Mouse (Mus musculus) C2C12 (cell line): ENCODE results near the gene Gm21885. TPM values are rescaled to one million over a fixed set of nuclear protein-coding genes. Genes with fewer than 3 reads are reported as not detected.

Experiments used
- H3K27me3 ChIP-seq: one replicate; pipeline ENCODE4 v1.6.1; 2011; ENCODE audit not compliant: control insufficient read depth, insufficient read depth, insufficient read length
- H3K36me3 ChIP-seq: one replicate; pipeline ENCODE4 v1.6.1; 2011; ENCODE audit not compliant: control insufficient read depth, insufficient read depth
- H3K4me3 ChIP-seq: one replicate; pipeline ENCODE4 v1.5.1; 2011; ENCODE audit warnings: mild to moderate bottlenecking, control low read depth; ENCODE audit not compliant: poor library complexity, insufficient read depth, severe bottlenecking
- H3K79me2 ChIP-seq: one replicate; pipeline ENCODE4 v1.6.1; 2011; ENCODE audit not compliant: control insufficient read depth, insufficient read depth
- H3K79me3 ChIP-seq: one replicate; pipeline ENCODE4 v1.6.1; 2011; ENCODE audit warnings: low read depth, control low read depth
- H3ac ChIP-seq: one replicate; pipeline ENCODE3; 2011; ENCODE audit warnings: low read depth; ENCODE audit not compliant: control insufficient read depth, insufficient read length
- CEBPB ChIP-seq: IDR thresholded peaks from one replicate; pipeline ENCODE4 v1.6.1; 2011; ENCODE audit warnings: low read depth, mild to moderate bottlenecking, control low read depth, moderate library complexity
- CTCF ChIP-seq: IDR thresholded peaks from one replicate; pipeline ENCODE4 v1.5.1; 2011; ENCODE audit not compliant: control insufficient read depth, insufficient read depth, insufficient read length
- FOSL1 ChIP-seq: IDR thresholded peaks from one replicate; pipeline ENCODE4 v1.8.0; 2011; ENCODE audit warnings: mild to moderate bottlenecking, low read length; ENCODE audit not compliant: poor library complexity, insufficient read depth, severe bottlenecking
- MAX ChIP-seq: IDR thresholded peaks from one replicate; pipeline ENCODE4 v1.6.1; 2011; ENCODE audit warnings: mild to moderate bottlenecking, control low read depth
- MYOD1 ChIP-seq: IDR thresholded peaks from one replicate; pipeline ENCODE4 v1.6.1; 2011; ENCODE audit warnings: low read depth; ENCODE audit not compliant: control insufficient read depth, insufficient read length
- MYOG ChIP-seq: IDR thresholded peaks from one replicate; pipeline ENCODE4 v1.6.1; 2011; ENCODE audit not compliant: control insufficient read depth, insufficient read length; ENCODE audit errors: extremely low read depth
- USF1 ChIP-seq: IDR thresholded peaks from one replicate; pipeline ENCODE4 v1.6.1; 2011; ENCODE audit warnings: low read depth, mild to moderate bottlenecking, control low read depth, moderate library complexity
- polyA plus RNA-seq: library from polyadenylated mRNA; unstranded; fragments of >200 nt; fragmentation: generic; extraction: Trizol; gene quantifications from one replicate; pipeline ENCODE4 v1.2.1, GENCODE M21; 2012; ENCODE audit warnings: missing spikeins

The Gm21885 gene
- polyA plus RNA-seq, 1 experiment, result not detected

GRCm38 (mm10) chr11:94326961-94327411, 45.3 kb downstream of the Gm21885 start:
- Histone ChIP-seq H3K36me3 (no peaks in the 10 kb centered on the region), H3K4me3 (no peak overlapping the region), H3K79me2 (peaks cover 40% of the 10 kb centered on the region), H3K27me3 (no peaks in the 10 kb centered on the region), H3ac (peak overlapping the region; percentile 40), H3K79me3 (peaks cover 15% of the 10 kb centered on the region)
- TF ChIP-seq USF1, result no peak
- TF ChIP-seq CEBPB, result no peak
- TF ChIP-seq MYOD1, result no peak

- Histone ChIP-seq H3K27me3 (no peaks in the 10 kb centered on the region), H3ac (peak within 1 kb of the TSS; percentile 94), H3K36me3 (peaks cover 5% of the 10 kb centered on the region), H3K79me2 (peaks cover 50% of the 10 kb centered on the region), H3K79me3 (peaks cover 19% of the 10 kb centered on the region), H3K4me3 (peak within 1 kb of the TSS; percentile 72)
- TF ChIP-seq CTCF, result no peak
- TF ChIP-seq MAX, result peak; percentile 81
- TF ChIP-seq CEBPB, result no peak
- no peak for TF ChIP-seq MYOD1
- peak; percentile 25 for TF ChIP-seq FOSL1
- TF ChIP-seq MYOG, result no peak
- TF ChIP-seq USF1, result no peak
These were observed 46.3 kb downstream of the Gm21885 start, which contains the start of gene Ankrd40 for GRCm38 (mm10) chr11:94327693-94328643. Gene Ankrd40, plus strand, starts transcription at chr11:94328001.

GRCm38 (mm10) chr11:94328644-94329025, 47.0 kb downstream of the Gm21885 start:
- Histone ChIP-seq H3K36me3 (peaks cover 5% of the 10 kb centered on the region), H3K79me2 (peaks cover 57% of the 10 kb centered on the region), H3K27me3 (no peaks in the 10 kb centered on the region), H3K4me3 (peak overlapping the region; percentile 72), H3ac (peak overlapping the region; percentile 94), H3K79me3 (peaks cover 21% of the 10 kb centered on the region)
- TF ChIP-seq FOSL1 (no peak), USF1 (no peak), MYOD1 (no peak), MAX (no peak), MYOG (no peak), CTCF (no peak), CEBPB (no peak)

GRCm38 (mm10) chr11:94329270-94329891, 47.7 kb downstream of the Gm21885 start:
- H3K36me3 ChIP-seq, result peaks cover 7% of the 10 kb centered on the region
- H3K4me3 ChIP-seq, result no peak overlapping the region
- TF ChIP-seq USF1 (no peak), CEBPB (peak; percentile 65)
- no peak overlapping the region for H3ac ChIP-seq
- H3K79me3 ChIP-seq, result peaks cover 22% of the 10 kb centered on the region
- H3K27me3 ChIP-seq, result no peaks in the 10 kb centered on the region
- peaks cover 60% of the 10 kb centered on the region for H3K79me2 ChIP-seq

GRCm38 (mm10) chr11:94330211-94330610, 48.5 kb downstream of the Gm21885 start:
- Histone ChIP-seq H3K36me3 (peaks cover 16% of the 10 kb centered on the region), H3K79me2 (peaks cover 60% of the 10 kb centered on the region), H3K79me3 (peaks cover 22% of the 10 kb centered on the region), H3ac (no peak overlapping the region), H3K27me3 (no peaks in the 10 kb centered on the region), H3K4me3 (no peak overlapping the region)
- TF ChIP-seq CTCF (no peak), CEBPB (no peak), MYOD1 (no peak), USF1 (no peak), MAX (no peak), MYOG (no peak), FOSL1 (no peak)
